Mouse (Mus musculus): ENCODE measurements around the gene Macrod2.

- TF ChIP-seq EP300 (IDR thresholded peaks at IDR 0.05; ENCODE audit: low read depth) (no peak), CTCF (IDR thresholded peaks at IDR 0.05; ENCODE audit: low read depth) (no peak)
Observed at GRCm38 (mm10) chr2:140653978-140654377, 258.9 kb downstream of the Macrod2 start.
